8 mouse cellular contexts compared by ENCODE assay signal in genomic region chr10:128888941-128889827, GRCm38 (mm10). TPM values are rescaled to one million over a fixed set of nuclear protein-coding genes. Genes with fewer than 3 reads are reported as not detected.
A peak's percentile ranks its signal among the peaks of the same experiment; 100 is the strongest.
DNase-seq lines count a peak whose midpoint lies in the region; ATAC-seq and TF ChIP-seq lines count a peak whose summit lies in the region.

No protein-coding gene starts in this region.

- no peak for TF ChIP-seq POLR2A in brain, embryonic 14.5 days (IDR thresholded peaks at IDR 0.05; ENCODE audit: borderline replicate concordance, extremely low read depth, insufficient read depth, insufficient read length, poor library complexity, severe bottlenecking)

- ATAC-seq in heart, embryonic 11.5 days (replicated peaks; ENCODE audit: insufficient number of reproducible peaks, low FRiP score, low TSS enrichment) = no peak
- peak; percentile 28; the same call in 1 of the 2 replicates for ATAC-seq in hindbrain, embryonic 14.5 days (ENCODE audit: low FRiP score)
- ATAC-seq in midbrain, embryonic 13.5 days = peak; percentile 65

- DNase-seq in heart, postnatal 4 days = no peak
- DNase-seq in brain, embryonic 14.5 days (ENCODE audit: low read depth) = peak; percentile 88
- DNase-seq in hindbrain, embryonic 14.5 days (ENCODE audit: low spot score) = peak; percentile 68
- no peak for DNase-seq in frontal cortex, postnatal 10 days (ENCODE audit: low spot score in 2 of 2)
- no peak for DNase-seq in gastrocnemius, adult 18-20 months (ENCODE audit: low spot score)
- no peak for DNase-seq in layer of hippocampus, adult 8-10 months (ENCODE audit: low spot score in 2 of 2)

- H3K36me3 ChIP-seq in heart, embryonic 11.5 days (ENCODE audit: control insufficient read depth, insufficient read depth, low read length) = 0 out of 2 replicates have a peak, but pooled peaks cover 2% of the 10 kb centered on the region
- H3K36me3 ChIP-seq in hindbrain, embryonic 14.5 days (replicated peaks; ENCODE audit: control insufficient read depth, insufficient read depth) = peaks cover 36% of the 10 kb centered on the region
- peaks cover 39% of the 10 kb centered on the region for H3K36me3 ChIP-seq in midbrain, embryonic 13.5 days

- peaks cover 22% of the 10 kb centered on the region for H3K4me1 ChIP-seq in heart, embryonic 11.5 days (ENCODE audit: control insufficient read depth, insufficient read depth, low read length)
- peaks cover 29% of the 10 kb centered on the region for H3K4me1 ChIP-seq in hindbrain, embryonic 14.5 days (replicated peaks; ENCODE audit: control insufficient read depth, insufficient read depth, low read length)
- peaks cover 50% of the 10 kb centered on the region for H3K4me1 ChIP-seq in midbrain, embryonic 13.5 days (replicated peaks)

- peak overlapping the region; percentile 71 for H3K27ac ChIP-seq in heart, embryonic 11.5 days (ENCODE audit: low read depth, low read length)
- peak overlapping the region; percentile 60 for H3K27ac ChIP-seq in hindbrain, embryonic 14.5 days
- H3K27ac ChIP-seq in midbrain, embryonic 13.5 days = peak overlapping the region; percentile 96

- peak overlapping the region; percentile 78 for H3K4me3 ChIP-seq in heart, embryonic 11.5 days (ENCODE audit: low read depth, low read length)
- H3K4me3 ChIP-seq in hindbrain, embryonic 14.5 days (replicated peaks; ENCODE audit: low read length) = peak overlapping the region; percentile 55
- peak overlapping the region; percentile 78 for H3K4me3 ChIP-seq in midbrain, embryonic 13.5 days (replicated peaks)

- H3K27me3 ChIP-seq in heart, embryonic 11.5 days (ENCODE audit: control insufficient read depth, insufficient read depth, low read length) = peaks cover 6% of the 10 kb centered on the region; the same call in 1 of the 2 replicates
- H3K27me3 ChIP-seq in hindbrain, embryonic 14.5 days (ENCODE audit: control insufficient read depth, insufficient read depth, low read length) = no peaks in the 10 kb centered on the region
- 0 out of 2 replicates have a peak, but pooled peaks cover 2% of the 10 kb centered on the region for H3K27me3 ChIP-seq in midbrain, embryonic 13.5 days

- 1% methylated on average over 7 of the region's 7 CpGs for WGBS in heart, embryonic 11.5 days (ENCODE audit: insufficient replicate concordance)
- WGBS in hindbrain, embryonic 14.5 days = 0% methylated on average over 7 of the region's 7 CpGs
- WGBS in midbrain, embryonic 13.5 days = under 1% methylated on average over 7 of the region's 7 CpGs

- no peak for TF ChIP-seq CTCF in brain, embryonic 14.5 days (IDR thresholded peaks at IDR 0.05; ENCODE audit: borderline replicate concordance, extremely low read depth, insufficient read depth, insufficient read length)

- H3K9me3 ChIP-seq in heart, embryonic 11.5 days (replicated peaks; ENCODE audit: control insufficient read depth, low read length) = no peaks in the 10 kb centered on the region
- no peaks in the 10 kb centered on the region for H3K9me3 ChIP-seq in hindbrain, embryonic 14.5 days (ENCODE audit: control insufficient read depth, low read length)
- H3K9me3 ChIP-seq in midbrain, embryonic 13.5 days = no peaks in the 10 kb centered on the region

- H3K4me2 ChIP-seq in heart, embryonic 11.5 days = peak overlapping the region; percentile 93
- peak overlapping the region; percentile 93 for H3K4me2 ChIP-seq in hindbrain, embryonic 14.5 days (replicated peaks)
- peak overlapping the region; percentile 91 for H3K4me2 ChIP-seq in midbrain, embryonic 13.5 days (replicated peaks)

- peak overlapping the region; percentile 62 for H3K9ac ChIP-seq in heart, embryonic 11.5 days (ENCODE audit: low read depth, low read length)
- H3K9ac ChIP-seq in hindbrain, embryonic 14.5 days = peak overlapping the region; percentile 48
- H3K9ac ChIP-seq in midbrain, embryonic 13.5 days (replicated peaks) = peak overlapping the region; percentile 88

RNA-seq across cellular contexts. Expression of gene Gdf11, which starts 2.3 kb away (rescaled TPM):
- polyA plus RNA-seq in heart, embryonic 11.5 days (2014; fragmentation: Nextera tagmentation; extraction: Ambion mirVana) = 4.1 and 4.5 TPM in 2 replicates
- total RNA-seq in heart, postnatal 4 days (2021) = 1 to 10 TPM; 3.8 to 4.1 TPM
- polyA plus RNA-seq in brain, embryonic 14.5 days (2012; rRNA removed) = 10.1 and 17.4 TPM in 2 replicates
- 5.9 and 6.7 TPM in 2 replicates for polyA plus RNA-seq in hindbrain, embryonic 14.5 days (2014; fragmentation: Nextera tagmentation; extraction: Ambion mirVana)
- polyA plus RNA-seq in midbrain, embryonic 13.5 days (2015; fragmentation: Nextera tagmentation; extraction: Ambion mirVana) = 11.2 and 11.7 TPM in 2 replicates
- 1 to 10 TPM; 2.8 to 8.0 TPM for total RNA-seq in gastrocnemius, adult 18-20 months (2021)
- 10 to 100 TPM; 19.9 to 22.7 (median 22.3) TPM for total RNA-seq in layer of hippocampus, adult 8-10 months (2022)

RNA-seq across cellular contexts. Expression of gene Cd63, which starts 11.6 kb away (rescaled TPM):
- polyA plus RNA-seq in heart, embryonic 11.5 days (2014; fragmentation: Nextera tagmentation; extraction: Ambion mirVana) = 296 and 306 TPM in 2 replicates
- total RNA-seq in heart, postnatal 4 days (2021) = 100 to 1,000 TPM; 216 to 226 TPM
- 59.6 and 74.0 TPM in 2 replicates for polyA plus RNA-seq in brain, embryonic 14.5 days (2012; rRNA removed)
- polyA plus RNA-seq in hindbrain, embryonic 14.5 days (2014; fragmentation: Nextera tagmentation; extraction: Ambion mirVana) = 215 and 239 TPM in 2 replicates
- 127 and 141 TPM in 2 replicates for polyA plus RNA-seq in midbrain, embryonic 13.5 days (2015; fragmentation: Nextera tagmentation; extraction: Ambion mirVana)
- total RNA-seq in gastrocnemius, adult 18-20 months (2021) = 100 to 1,000 TPM; 101 to 160 TPM
- 100 to 1,000 TPM in 2 of 4 experiments, 10 to 100 TPM in 2; 76.9 to 199 (median 126) TPM for total RNA-seq in layer of hippocampus, adult 8-10 months (2022)

RNA-seq across cellular contexts. Expression of gene Rdh5, which starts 33.5 kb away (rescaled TPM):
- 6.1 and 8.1 TPM in 2 replicates for polyA plus RNA-seq in heart, embryonic 11.5 days (2014; fragmentation: Nextera tagmentation; extraction: Ambion mirVana)
- 1 to 10 TPM; 5.3 to 5.6 TPM for total RNA-seq in heart, postnatal 4 days (2021)
- polyA plus RNA-seq in brain, embryonic 14.5 days (2012; rRNA removed) = 21.7 and 23.6 TPM in 2 replicates
- 17.6 and 20.4 TPM in 2 replicates for polyA plus RNA-seq in hindbrain, embryonic 14.5 days (2014; fragmentation: Nextera tagmentation; extraction: Ambion mirVana)
- polyA plus RNA-seq in midbrain, embryonic 13.5 days (2015; fragmentation: Nextera tagmentation; extraction: Ambion mirVana) = 14.8 and 20.9 TPM in 2 replicates
- total RNA-seq in gastrocnemius, adult 18-20 months (2021) = 1 to 10 TPM; 3.1 to 3.9 TPM
- 1 to 10 TPM; 4.5 to 7.8 (median 7.2) TPM for total RNA-seq in layer of hippocampus, adult 8-10 months (2022)

RNA-seq across cellular contexts. Expression of gene Bloc1s1, which starts 34.7 kb away (rescaled TPM):
- polyA plus RNA-seq in heart, embryonic 11.5 days (2014; fragmentation: Nextera tagmentation; extraction: Ambion mirVana) = 195 and 206 TPM in 2 replicates
- total RNA-seq in heart, postnatal 4 days (2021) = 100 to 1,000 TPM; 152 to 180 TPM
- polyA plus RNA-seq in brain, embryonic 14.5 days (2012; rRNA removed) = 269 and 298 TPM in 2 replicates
- polyA plus RNA-seq in hindbrain, embryonic 14.5 days (2014; fragmentation: Nextera tagmentation; extraction: Ambion mirVana) = 228 and 269 TPM in 2 replicates
- polyA plus RNA-seq in midbrain, embryonic 13.5 days (2015; fragmentation: Nextera tagmentation; extraction: Ambion mirVana) = 266 and 289 TPM in 2 replicates
- 100 to 1,000 TPM; 153 to 154 TPM for total RNA-seq in gastrocnemius, adult 18-20 months (2021)
- 100 to 1,000 TPM in 2 of 4 experiments, 10 to 100 TPM in 2; 69.0 to 104 (median 90.6) TPM for total RNA-seq in layer of hippocampus, adult 8-10 months (2022)

RNA-seq across cellular contexts. Expression of gene Itga7, which starts 44.4 kb away (rescaled TPM):
- 0.43 and 0.79 TPM in 2 replicates for polyA plus RNA-seq in heart, embryonic 11.5 days (2014; fragmentation: Nextera tagmentation; extraction: Ambion mirVana)
- total RNA-seq in heart, postnatal 4 days (2021) = 10 to 100 TPM; 69.6 to 78.5 TPM
- polyA plus RNA-seq in brain, embryonic 14.5 days (2012; rRNA removed) = 5.8 and 7.1 TPM in 2 replicates
- 6.2 and 7.2 TPM in 2 replicates for polyA plus RNA-seq in hindbrain, embryonic 14.5 days (2014; fragmentation: Nextera tagmentation; extraction: Ambion mirVana)
- polyA plus RNA-seq in midbrain, embryonic 13.5 days (2015; fragmentation: Nextera tagmentation; extraction: Ambion mirVana) = 1.7 and 2.5 TPM in 2 replicates
- total RNA-seq in gastrocnemius, adult 18-20 months (2021) = 10 to 100 TPM; 40.4 to 60.8 TPM
- 10 to 100 TPM; 29.5 to 35.4 (median 31.6) TPM for total RNA-seq in layer of hippocampus, adult 8-10 months (2022)

Comparison
In these comparisons a context has a peak if more than half of its experiments do, and no peak if none do; other contexts are left out.
1. DNase-seq: peak in brain, embryonic 14.5 days (single experiment) and hindbrain, embryonic 14.5 days (single experiment); none in heart, postnatal 4 days (single experiment), frontal cortex, postnatal 10 days (0 of 2), gastrocnemius, adult 18-20 months (single experiment) and layer of hippocampus, adult 8-10 months (0 of 2).
2. Peak in every context shown above with its lines, with median percentiles within 50 percentile points of each other: H3K27ac ChIP-seq, H3K4me2 ChIP-seq, H3K4me3 ChIP-seq and H3K9ac ChIP-seq.